Mouse (Mus musculus): ENCODE results near the gene Gm136.
"Not testable (repeated sequence)": the region's sequence is repeated elsewhere in the genome, so short reads cannot be mapped to it uniquely, and the experiment has no call there.

Gene Gm136

GRCm38 (mm10) chr4:34756163-34756562 lies at the start of gene Gm136:
Gm136 (minus strand) TSS chr4:34756263.
- no peak for DNase-seq (ENCODE audit: low spot score)

DNA sequence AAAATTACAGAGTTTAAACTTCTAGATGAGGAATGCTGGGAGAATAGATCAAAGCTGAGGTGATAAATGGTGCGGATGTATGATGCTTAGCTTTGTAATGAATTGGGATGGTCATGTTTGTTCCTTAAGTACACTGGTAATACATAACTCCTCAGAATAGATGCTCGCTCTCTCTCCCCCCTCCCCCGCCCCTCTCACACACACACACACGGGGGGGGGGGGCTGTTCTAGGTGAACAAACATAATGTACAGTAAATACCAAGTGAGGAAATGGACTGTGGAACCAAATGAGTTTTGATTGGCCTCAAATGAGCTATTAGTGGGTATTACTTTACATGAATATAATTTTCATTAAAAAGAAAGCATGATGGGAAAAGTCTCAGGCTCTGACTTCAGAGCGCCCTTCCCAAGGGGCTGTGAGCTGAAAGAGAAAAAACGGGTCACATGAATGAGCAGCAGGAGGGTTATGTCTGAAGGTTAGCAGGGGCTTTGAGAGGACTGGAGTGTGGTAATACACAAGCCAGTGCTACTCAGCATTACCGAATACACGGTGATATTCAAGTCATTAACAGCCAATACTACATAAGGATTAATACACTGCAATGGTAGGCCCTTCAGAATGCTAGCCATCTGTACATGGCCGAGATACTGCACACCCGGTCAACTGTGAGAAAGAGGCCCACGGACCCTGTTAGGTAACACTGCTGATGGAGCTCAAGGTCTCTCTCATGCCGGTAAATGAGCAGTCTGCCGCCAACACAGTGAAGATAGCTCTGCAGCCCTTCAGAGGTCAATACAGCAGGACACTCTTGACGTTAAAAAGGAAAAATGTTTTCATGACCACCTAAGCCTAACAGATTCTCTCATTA lies 45.3 kb upstream of the Gm136 start:
- DNase-seq (ENCODE audit: low spot score): no peak

GRCm38 (mm10) chr4:34798005-34798404 lies 41.9 kb upstream of the Gm136 start:
- DNase-seq (ENCODE audit: low spot score): no peak

- DNase-seq (ENCODE audit: low spot score): no peak
Observed at GRCm38 (mm10) chr4:34797294-34797983, 41.4 kb upstream of the Gm136 start.

- DNase-seq (ENCODE audit: low spot score): no peak
Observed at GRCm38 (mm10) chr4:34796294-34796693, 40.2 kb upstream of the Gm136 start.

DNA sequence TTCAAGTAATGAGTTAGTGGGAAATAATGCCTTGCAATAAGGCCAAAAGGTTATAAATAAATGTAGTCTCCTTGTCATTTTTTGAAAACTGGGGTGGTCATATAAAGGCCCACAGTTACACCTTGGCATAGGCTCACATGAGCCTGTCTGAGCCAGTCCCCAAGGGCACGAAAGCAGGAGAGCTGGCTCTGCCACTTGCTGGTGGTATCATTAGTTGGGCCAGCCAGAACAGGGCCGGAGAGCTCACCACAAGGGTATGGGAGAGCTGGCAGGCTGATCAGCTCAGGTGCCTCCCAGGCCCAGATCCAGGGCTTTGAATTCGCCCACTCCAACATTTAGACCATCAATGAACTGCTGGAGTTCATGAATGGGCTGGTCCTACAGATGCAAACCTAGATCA lies 30.4 kb upstream of the Gm136 start:
- no peak for DNase-seq (ENCODE audit: low spot score)

- DNase-seq (ENCODE audit: low spot score): no peak
Observed at GRCm38 (mm10) chr4:34785646-34786045, 29.6 kb upstream of the Gm136 start.

- DNase-seq (ENCODE audit: low spot score): no peak
Observed at GRCm38 (mm10) chr4:34784865-34785264, 28.8 kb upstream of the Gm136 start.

DNA sequence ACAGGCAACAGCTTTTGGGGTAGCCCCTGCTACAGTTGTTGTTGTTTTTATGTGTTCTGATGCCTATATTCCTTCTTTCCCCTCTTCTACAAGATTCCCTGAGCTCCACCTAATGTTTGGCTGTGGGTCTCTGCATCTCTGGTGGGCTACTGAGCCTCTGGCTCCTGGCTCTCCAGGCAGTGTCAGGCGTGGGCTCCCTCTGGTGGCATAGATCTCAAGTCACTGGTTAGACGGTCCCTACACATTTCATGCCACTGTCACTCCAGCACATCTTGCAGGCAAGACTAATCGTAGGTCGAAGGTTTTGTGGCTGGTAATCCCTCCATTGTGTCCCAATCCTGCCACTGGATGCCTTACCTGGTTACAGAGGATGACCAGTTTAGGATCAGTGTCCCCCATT lies 26.7 kb upstream of the Gm136 start:
- DNase-seq (ENCODE audit: low spot score): no peak

GRCm38 (mm10) chr4:34777677-34778527 lies 21.8 kb upstream of the Gm136 start, which contains the start of gene Smim8:
Smim8 (minus strand) TSS chr4:34778423.
- peak; percentile 88 for DNase-seq (ENCODE audit: low spot score)

- no peak for DNase-seq (ENCODE audit: low spot score)
Observed at GRCm38 (mm10) chr4:34771652-34772371, 15.7 kb upstream of the Gm136 start.

DNA sequence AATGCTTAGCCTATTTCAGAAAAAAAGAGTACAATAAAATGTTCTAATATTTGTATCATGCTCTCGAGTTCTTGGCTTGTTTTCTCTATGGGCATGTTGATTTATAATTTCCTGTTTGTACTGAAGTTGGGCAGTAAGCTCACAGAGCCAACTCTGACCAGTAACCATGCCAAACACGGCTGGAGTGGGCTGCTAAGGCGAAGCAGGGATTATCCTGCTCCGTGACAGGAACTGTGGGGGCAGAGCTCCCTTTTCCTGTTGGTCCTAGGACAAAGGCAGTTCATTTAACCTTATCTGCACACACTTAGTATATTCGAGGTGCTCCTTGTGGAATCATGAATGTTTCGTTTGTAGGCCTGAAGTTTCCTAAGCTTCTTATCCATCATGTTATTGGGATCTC lies 6.8 kb downstream of the Gm136 start:
- no peak for DNase-seq (ENCODE audit: low spot score)

DNA sequence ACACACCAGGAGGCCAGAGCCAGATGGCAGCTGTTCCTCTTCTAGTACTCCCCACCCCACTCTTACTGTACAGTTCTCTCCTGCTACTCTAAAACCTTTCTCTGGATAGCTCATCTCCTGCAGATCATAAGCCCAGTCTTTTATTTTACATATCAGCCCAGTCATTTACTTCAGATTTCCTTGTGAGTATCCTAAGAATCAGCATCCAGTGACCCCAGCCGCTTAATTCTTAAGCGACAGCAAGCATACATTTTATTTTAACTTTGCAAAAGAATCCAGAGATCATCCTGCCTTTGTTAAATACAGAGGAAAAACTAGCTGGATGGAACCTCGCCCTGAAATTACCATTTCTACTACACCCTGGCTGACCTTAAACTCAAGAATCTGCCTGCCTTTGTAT lies 21.6 kb downstream of the Gm136 start:
- no peak for DNase-seq (ENCODE audit: low spot score)

DNA sequence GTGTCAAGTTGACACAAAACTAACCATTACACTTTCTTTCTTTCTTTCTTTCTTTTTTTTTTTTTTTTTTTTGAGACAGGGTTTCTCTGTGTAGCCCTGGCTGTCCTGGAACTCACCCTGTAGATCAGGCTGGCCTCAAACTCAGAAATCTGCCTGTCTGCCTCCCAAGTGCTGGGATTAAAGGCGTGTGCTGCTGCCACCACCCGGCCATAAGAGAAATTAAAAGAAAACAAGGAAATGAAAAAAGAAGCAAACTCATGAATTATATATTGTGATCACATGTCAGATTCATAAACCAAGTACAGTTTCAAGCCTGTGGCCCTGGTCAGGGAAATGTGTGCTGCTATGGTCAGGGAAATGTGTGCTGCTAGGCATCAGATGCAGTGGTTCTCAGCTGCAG lies 22.6 kb downstream of the Gm136 start:
- not testable (repeated sequence) for DNase-seq (ENCODE audit: low spot score)

DNA sequence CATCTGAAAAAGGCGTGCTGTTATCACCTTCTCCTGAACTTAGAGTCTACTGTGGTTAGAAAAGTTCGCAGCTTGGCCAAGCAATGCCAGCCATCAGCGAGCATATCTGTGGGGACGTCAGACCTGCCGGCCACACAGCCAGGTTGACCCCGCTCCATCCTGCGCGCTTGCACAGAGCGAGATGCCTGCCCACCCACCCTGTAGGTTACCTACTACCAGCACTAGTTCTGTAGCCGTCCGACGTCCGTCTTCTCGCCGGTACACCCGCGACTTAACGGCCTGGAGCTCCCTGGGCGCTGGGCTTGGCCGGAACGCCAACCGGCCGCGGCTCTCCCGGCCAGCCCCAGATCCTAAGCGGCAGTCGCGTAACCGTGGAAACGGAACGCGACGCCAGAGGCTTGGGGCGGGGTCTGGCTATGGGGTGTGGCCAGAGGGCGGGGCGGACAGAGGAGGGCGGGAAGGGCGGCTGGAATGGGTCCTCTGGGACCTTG lies 26.2 kb downstream of the Gm136 start, which contains the start of gene Cfap206:
TSS of gene Cfap206 (minus strand) at position 356 of the 491 bp plus-strand sequence.
- DNase-seq (ENCODE audit: low spot score): peak; percentile 73

GRCm38 (mm10) chr4:34725710-34726109 lies 30.4 kb downstream of the Gm136 start:
- not testable (repeated sequence) for DNase-seq (ENCODE audit: low spot score)

GRCm38 (mm10) chr4:34724306-34724705 lies 31.8 kb downstream of the Gm136 start:
- DNase-seq (ENCODE audit: low spot score): no peak

- DNase-seq (ENCODE audit: low spot score): no peak
Observed at GRCm38 (mm10) chr4:34723186-34723585, 32.9 kb downstream of the Gm136 start.

GRCm38 (mm10) chr4:34720127-34720895 lies 35.8 kb downstream of the Gm136 start:
- DNase-seq (ENCODE audit: low spot score): no peak

- DNase-seq (ENCODE audit: low spot score): no peak
Observed at GRCm38 (mm10) chr4:34719421-34719820, 36.6 kb downstream of the Gm136 start.

- no peak for DNase-seq (ENCODE audit: low spot score)
Observed at GRCm38 (mm10) chr4:34715062-34715461, 41.0 kb downstream of the Gm136 start.
